Mouse (Mus musculus): Measurements from ENCODE around the gene Lgi2.

GRCm38 (mm10) chr5:52537024-52537423 lies 29.2 kb downstream of the Lgi2 start:
- no peak for TF ChIP-seq CTCF (IDR thresholded peaks at IDR 0.05; ENCODE audit: low read depth, low read length)
- TF ChIP-seq GATA1 (IDR thresholded peaks at IDR 0.05; ENCODE audit: borderline replicate concordance, low read length): no peak
- TF ChIP-seq TAL1 (conservative IDR thresholded peaks at IDR 0.05; ENCODE audit: low read depth, low read length): no peak

All from G1E (cell line).